Mouse (Mus musculus) spleen, adult 2 months (tissue): ENCODE results near the gene Mroh3. TPM values are rescaled to one million over a fixed set of nuclear protein-coding genes. Genes with fewer than 3 reads are reported as not detected.
A peak's percentile ranks its signal among the peaks of the same experiment; 100 is the strongest.

Experiments used
- DNase-seq, 2 experiments: peaks; one replicate each; pipeline versions ENCODE4 v3.0.0 to v3.0.0-alpha.2; 2012 to 2021; ENCODE audit warnings: low spot score in 2 of 2, low read depth in 1 of 2
- H3K27ac ChIP-seq: fragments of 200-500 bp; 2 replicates; pipeline ENCODE4 v1.5.1; 2012; ENCODE audit warnings: low read length, inconsistent platforms; ENCODE audit not compliant: insufficient read depth
- H3K27me3 ChIP-seq: fragments of 200-500 bp; 2 replicates; pipeline ENCODE4 v1.6.1; 2012; ENCODE audit warnings: mild to moderate bottlenecking, moderate library complexity, low read length, inconsistent platforms; ENCODE audit not compliant: control insufficient read depth, insufficient read depth
- H3K36me3 ChIP-seq: fragments of 200-500 bp; 2 replicates; pipeline ENCODE4 v1.6.1; 2012; ENCODE audit warnings: mild to moderate bottlenecking, low read length, inconsistent platforms; ENCODE audit not compliant: control insufficient read depth, insufficient read depth
- H3K4me1 ChIP-seq: fragments of 200-500 bp; 2 replicates; pipeline ENCODE4 v1.6.1; 2011; ENCODE audit warnings: inconsistent platforms; ENCODE audit not compliant: control insufficient read depth, insufficient read depth, insufficient read length
- H3K4me3 ChIP-seq: fragments of 200-500 bp; 2 replicates; pipeline ENCODE4 v1.5.1; 2011; ENCODE audit warnings: mild to moderate bottlenecking, inconsistent platforms; ENCODE audit not compliant: insufficient read depth, insufficient read length; ENCODE audit errors: extremely low read depth
- CTCF ChIP-seq: fragments of 200-500 bp; IDR thresholded peaks from 2 replicates; pipeline ENCODE4 v1.5.1; 2011; ENCODE audit warnings: mild to moderate bottlenecking, inconsistent platforms; ENCODE audit not compliant: insufficient read depth, insufficient read length, insufficient replicate concordance; ENCODE audit errors: extremely low read depth
- POLR2A ChIP-seq: fragments of 200-500 bp; IDR thresholded peaks from 2 replicates; pipeline ENCODE4 v1.6.1; 2011; ENCODE audit warnings: low read depth, low read length, inconsistent platforms
- WGBS: fragments of 180-500 bp; shearing (Covaris S2); methylation state at CpG from one replicate; pipeline ENCODE4 v1.1.7; 2018; 5-methylcytosine and 5-hydroxymethylcytosine counted together
- polyA plus RNA-seq: library from polyadenylated mRNA; depleted of rRNA; stranded (reverse); fragments of >200 nt; gene quantifications from 2 replicates; pipeline ENCODE4 v1.2.3, GENCODE M21; 2012; rRNA removed

Gene Mroh3
- polyA plus RNA-seq, 1 experiment: not detected

DNA sequence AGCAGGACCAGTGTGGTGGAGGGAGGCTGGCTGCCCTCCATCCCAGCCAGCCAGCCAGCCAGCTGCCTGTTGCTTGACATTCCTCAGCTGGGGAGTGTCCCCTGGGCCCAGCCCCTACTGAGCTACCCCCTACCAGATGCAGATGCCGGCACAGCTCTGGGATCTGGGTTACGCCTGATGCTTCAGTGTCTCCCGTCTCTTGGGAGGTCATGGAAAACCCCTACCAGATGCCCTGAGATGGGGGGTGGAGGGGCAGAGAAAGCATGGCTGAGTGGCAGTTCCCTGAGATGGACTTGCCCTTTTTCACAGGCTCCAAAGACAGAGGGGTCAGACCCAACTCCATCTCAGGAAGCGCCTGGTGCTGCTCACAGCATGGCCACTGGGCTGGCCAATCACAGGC lies 76.1 kb downstream of the Mroh3 start:
- no peaks in the 10 kb centered on the region for H3K27me3 ChIP-seq
- 32% methylated on average over 4 of the region's 4 CpGs for WGBS
- H3K36me3 ChIP-seq: peaks cover 2% of the 10 kb centered on the region; the same call in 1 of the 2 replicates
- TF ChIP-seq POLR2A (no peak), CTCF (no peak)
- peaks cover 70% of the 10 kb centered on the region for H3K4me1 ChIP-seq
- H3K4me3 ChIP-seq: no peak overlapping the region; the same call in 1 of the 2 replicates
- DNase-seq: no peak
- peak overlapping the region; percentile 95 for H3K27ac ChIP-seq

DNA sequence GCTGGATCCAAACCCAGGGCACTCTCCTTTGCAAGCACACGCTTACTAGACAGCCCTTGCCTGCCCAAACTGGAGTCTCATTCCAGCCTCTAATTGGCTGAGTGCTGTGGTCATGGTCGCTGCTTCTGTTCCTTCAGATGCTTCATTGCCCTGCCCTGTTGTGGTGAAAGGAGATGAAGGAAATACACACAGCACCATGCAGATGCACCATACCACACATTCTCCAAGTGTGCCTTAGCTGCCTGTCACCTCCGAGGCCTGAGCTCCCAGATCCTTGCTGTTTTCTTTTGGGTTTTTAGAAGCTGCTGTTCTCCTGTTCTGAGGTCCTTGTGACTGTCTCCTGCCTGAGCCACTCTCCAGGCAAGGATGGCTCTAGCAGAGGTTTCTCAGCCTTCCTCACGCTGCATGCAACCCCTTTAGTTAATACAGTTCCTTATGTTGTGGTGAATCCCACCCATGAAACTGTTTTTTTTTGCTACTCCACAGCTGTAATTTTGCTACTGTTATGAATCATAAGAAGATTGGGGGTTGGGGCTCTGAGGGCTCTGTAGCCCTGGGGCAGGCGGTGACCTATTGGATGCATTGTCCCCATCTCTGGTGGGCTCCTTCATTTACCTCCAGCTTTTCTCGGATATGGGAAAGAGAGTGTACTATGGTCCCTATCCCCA lies 76.7 kb downstream of the Mroh3 start:
- 37% methylated on average over 6 of the region's 6 CpGs for WGBS
- Histone ChIP-seq H3K27ac (peak overlapping the region; percentile 95), H3K36me3 (peaks cover 2% of the 10 kb centered on the region; the same call in 1 of the 2 replicates), H3K4me1 (peaks cover 64% of the 10 kb centered on the region), H3K4me3 (peak overlapping the region; percentile 31; the same call in 1 of the 2 replicates), H3K27me3 (no peaks in the 10 kb centered on the region)
- DNase-seq: peak in 1 of 2 experiments; percentile 53
- TF ChIP-seq CTCF (no peak), POLR2A (no peak)

- H3K4me1 ChIP-seq: peaks cover 67% of the 10 kb centered on the region
Observed at GRCm38 (mm10) chr1:136135046-136135445, 77.6 kb downstream of the Mroh3 start.

DNA sequence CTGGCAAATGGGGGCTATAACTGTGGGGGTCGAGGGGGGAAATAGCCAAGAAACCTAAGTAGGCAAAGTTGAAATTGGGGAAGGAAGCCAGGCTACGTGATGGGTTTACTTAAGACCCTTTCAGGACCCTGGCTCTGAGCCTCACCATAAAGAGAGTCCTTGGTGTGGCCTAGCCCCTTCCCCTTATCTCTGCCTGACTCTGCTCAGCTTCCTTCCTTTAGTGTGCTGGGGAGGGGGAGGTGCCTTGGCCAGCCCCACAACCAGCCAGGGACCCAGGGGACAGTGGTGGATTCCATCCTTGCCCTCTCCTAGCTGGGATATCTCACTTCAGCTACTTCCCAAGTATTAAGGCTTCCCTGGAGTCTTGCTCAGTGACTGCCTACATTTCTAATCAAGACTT lies 78.1 kb downstream of the Mroh3 start:
- DNase-seq: no peak
- H3K4me1 ChIP-seq: peaks cover 67% of the 10 kb centered on the region
- H3K27ac ChIP-seq: peak overlapping the region; percentile 97
- WGBS: 16% methylated on average over 2 of the region's 2 CpGs
- no peak for TF ChIP-seq POLR2A
- no peak for TF ChIP-seq CTCF
- H3K36me3 ChIP-seq: peaks cover 2% of the 10 kb centered on the region; the same call in 1 of the 2 replicates
- peak overlapping the region; percentile 31; the same call in 1 of the 2 replicates for H3K4me3 ChIP-seq
- no peaks in the 10 kb centered on the region for H3K27me3 ChIP-seq

More at GRCm38 (mm10) chr1:136135046-136135445, 77.6 kb downstream of the Mroh3 start:
- H3K27ac ChIP-seq: peak overlapping the region; percentile 97
- TF ChIP-seq POLR2A (peak; percentile 29), CTCF (no peak)
- WGBS: 0% methylated on average over 1 of the region's 1 CpGs
- H3K4me3 ChIP-seq: peak overlapping the region; percentile 31; the same call in 1 of the 2 replicates
- H3K27me3 ChIP-seq: no peaks in the 10 kb centered on the region
- peak; percentile 84 to 87 for DNase-seq
- H3K36me3 ChIP-seq: peaks cover 2% of the 10 kb centered on the region; the same call in 1 of the 2 replicates

DNA sequence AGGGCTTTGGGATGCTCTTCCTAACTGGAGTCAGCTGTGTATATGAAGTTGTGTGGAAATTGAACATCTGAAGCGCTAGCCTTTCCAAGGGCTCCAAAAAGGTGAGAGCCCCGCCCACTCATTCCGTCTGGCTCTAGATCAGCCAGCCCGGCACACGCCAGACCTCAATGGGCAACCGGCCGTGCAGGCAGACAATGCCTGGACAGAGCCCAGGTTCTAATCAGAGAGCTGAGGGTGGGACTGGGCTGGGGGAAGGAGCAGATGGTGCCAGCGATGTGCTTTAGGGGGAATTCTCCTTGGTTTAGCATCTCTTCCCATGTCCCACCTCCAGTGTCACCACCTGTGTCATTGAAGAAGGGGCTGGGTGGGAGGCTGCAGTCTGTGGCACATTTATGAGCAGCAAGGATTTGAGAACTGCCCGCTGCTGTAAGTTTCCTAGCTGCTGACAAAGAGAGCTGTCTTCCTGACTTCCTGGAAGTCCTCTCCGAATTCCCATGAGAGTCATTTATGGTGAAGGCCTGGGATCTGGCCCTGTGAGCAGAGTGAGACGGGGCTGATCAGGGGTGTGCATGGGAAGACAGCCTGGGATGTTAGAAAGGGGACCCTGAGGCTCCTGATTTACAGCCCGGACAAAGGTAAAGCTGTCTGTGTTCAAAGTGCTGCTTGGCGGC lies 78.9 kb downstream of the Mroh3 start:
- Histone ChIP-seq H3K4me3 (peak overlapping the region; percentile 96; the same call in 1 of the 2 replicates), H3K27ac (peak overlapping the region; percentile 97)

DNA sequence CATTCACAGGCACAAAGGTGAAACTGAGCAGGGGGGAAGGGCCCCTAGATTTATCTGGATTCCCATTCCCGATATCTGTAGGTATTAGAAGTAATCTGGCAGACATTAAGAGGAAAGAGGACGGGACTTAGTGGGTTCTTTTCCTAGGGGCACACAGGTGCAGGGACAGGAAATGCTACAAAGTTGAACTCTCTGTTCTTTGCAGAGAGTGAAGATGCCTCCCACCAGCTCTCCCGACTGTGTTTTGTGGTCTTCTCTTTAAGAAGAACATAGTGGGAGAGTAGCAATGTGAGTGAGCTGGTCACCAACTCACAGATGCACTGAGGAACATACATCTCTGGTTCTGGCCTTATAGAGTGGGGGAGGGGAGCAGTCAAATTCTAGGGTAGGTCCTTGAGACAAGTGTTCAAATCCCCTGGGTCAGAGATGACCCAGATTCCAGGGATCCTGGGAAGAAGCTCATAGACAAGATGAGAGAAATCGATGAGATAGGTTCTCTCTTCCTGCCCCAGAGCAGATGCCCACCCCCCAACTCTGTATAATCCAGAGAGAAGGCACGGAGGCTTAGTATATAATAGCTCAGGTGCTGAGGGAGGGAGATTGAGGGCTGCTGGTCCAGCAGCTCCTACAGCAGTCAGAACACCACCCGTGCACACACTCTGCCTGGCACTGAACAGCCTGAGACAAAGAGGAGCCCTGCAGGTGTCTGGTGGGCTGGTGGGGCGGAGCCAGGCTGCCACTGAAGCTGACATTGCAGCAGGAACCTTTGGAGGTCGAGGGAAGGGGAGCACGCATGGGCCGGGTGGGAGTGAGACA lies 80.0 kb downstream of the Mroh3 start:
- Histone ChIP-seq H3K36me3 (peaks cover 2% of the 10 kb centered on the region; the same call in 1 of the 2 replicates), H3K4me1 (peaks cover 65% of the 10 kb centered on the region), H3K27me3 (no peaks in the 10 kb centered on the region), H3K27ac (peak overlapping the region; percentile 97), H3K4me3 (peak overlapping the region; percentile 96)
- WGBS: 23% methylated on average over 10 of the region's 10 CpGs
- no peak for TF ChIP-seq CTCF
- no peak; the same call in 1 of the 2 replicates for TF ChIP-seq POLR2A
- no peak for DNase-seq

More for the DNA sequence above, 78.9 kb downstream of the Mroh3 start:
- TF ChIP-seq POLR2A (no peak), CTCF (no peak)
- Histone ChIP-seq H3K4me1 (peaks cover 65% of the 10 kb centered on the region), H3K27me3 (no peaks in the 10 kb centered on the region), H3K36me3 (peaks cover 2% of the 10 kb centered on the region; the same call in 1 of the 2 replicates)
- DNase-seq: no peak
- WGBS: 67% methylated on average over 13 of the region's 13 CpGs

Other genes with a start within 250 kb of the Mroh3 start
- gene Igfn1, start 206.5 kb downstream of the Mroh3 start, polyA plus RNA-seq: 0.41 TPM in 1 of 2 replicates, not detected in the other
- gene Tmem9, start 204.7 kb downstream of the Mroh3 start, polyA plus RNA-seq: 27.3 and 34.1 TPM in 2 replicates
- not detected in 2 replicates for gene Ascl5, start 162.0 kb downstream of the Mroh3 start, polyA plus RNA-seq
- gene Cacna1s, start 160.1 kb downstream of the Mroh3 start, polyA plus RNA-seq: 4.3 and 5.1 TPM in 2 replicates
- 79.2 and 111 TPM in 2 replicates for gene Kif21b, start 81.4 kb downstream of the Mroh3 start, polyA plus RNA-seq
- 0.15 and 0.32 TPM in 2 replicates for gene Inava, start 21.4 kb upstream of the Mroh3 start, polyA plus RNA-seq
- 3.1 and 6.8 TPM in 2 replicates for gene Gpr25, start 48.0 kb upstream of the Mroh3 start, polyA plus RNA-seq
- 4.3 and 5.3 TPM in 2 replicates for gene Camsap2, start 133.3 kb upstream of the Mroh3 start, polyA plus RNA-seq
- 1.9 and 2.5 TPM in 2 replicates for gene Ddx59, start 202.4 kb upstream of the Mroh3 start, polyA plus RNA-seq